Mouse (Mus musculus) forebrain, postnatal 0 days (tissue): ENCODE data around the gene Rad54l. TPM values are rescaled to one million over a fixed set of nuclear protein-coding genes. Genes with fewer than 3 reads are reported as not detected.

ENCODE experiments used
- ATAC-seq: fragments of 200-750 bp; cut with Nextera tagmentation; 2 replicates; pipeline ENCODE4 v1.8.0; 2017; ENCODE audit warnings: mild to moderate bottlenecking, moderate library complexity
- DNase-seq: peaks from one replicate; pipeline ENCODE4 v3.0.0-alpha.2; 2015
- H3K27ac ChIP-seq: fragments of 300-500 bp; sonication (generic); 2 replicates; pipeline ENCODE4 v1.5.1; 2014; ENCODE audit warnings: low read depth, mild to moderate bottlenecking, antibody characterized with exemption, low read length, moderate library complexity, mixed read lengths
- H3K27me3 ChIP-seq: fragments of 300-500 bp; sonication (generic); 2 replicates; pipeline ENCODE4 v1.6.1; 2014; ENCODE audit warnings: mild to moderate bottlenecking, low read length, mixed read lengths; ENCODE audit not compliant: insufficient read depth
- H3K36me3 ChIP-seq: fragments of 300-500 bp; sonication (generic); 2 replicates; pipeline ENCODE4 v1.6.1; 2014; ENCODE audit warnings: mild to moderate bottlenecking, moderate library complexity; ENCODE audit not compliant: insufficient read depth
- H3K4me1 ChIP-seq: fragments of 300-500 bp; sonication (generic); 2 replicates; pipeline ENCODE4 v1.6.1; 2014; ENCODE audit warnings: antibody characterized with exemption; ENCODE audit not compliant: insufficient read depth
- H3K4me2 ChIP-seq: fragments of 300-500 bp; sonication (generic); 2 replicates; pipeline ENCODE4 v1.6.1; 2014; ENCODE audit warnings: low read depth, mild to moderate bottlenecking, moderate library complexity
- H3K4me3 ChIP-seq: fragments of 300-500 bp; sonication (generic); 2 replicates; pipeline ENCODE4 v1.5.1; 2014; ENCODE audit warnings: low read depth, low read length, mixed read lengths
- H3K9ac ChIP-seq: fragments of 300-500 bp; sonication (generic); 2 replicates; pipeline ENCODE4 v1.6.1; 2014; ENCODE audit warnings: mild to moderate bottlenecking
- H3K9me3 ChIP-seq: fragments of 300-500 bp; sonication (generic); 2 replicates; pipeline ENCODE4 v1.6.1; 2016; ENCODE audit warnings: low read length
- CTCF ChIP-seq: sonication (generic); IDR thresholded peaks from 2 replicates; pipeline ENCODE4 v1.5.1; 2016; ENCODE audit warnings: antibody characterized with exemption, control low read depth, low read depth
- WGBS: fragments of 180-500 bp; shearing (Covaris S2); extraction: QIAGEN DNeasy Blood & Tissue Kit; methylation state at CpG from one replicate; pipeline ENCODE4 v1.1.7; 2014; 5-methylcytosine and 5-hydroxymethylcytosine counted together
- polyA plus RNA-seq: library from polyadenylated mRNA; unstranded; fragments of >200 nt; fragmentation: Nextera tagmentation; extraction: Ambion mirVana; gene quantifications from 2 replicates; pipeline ENCODE4 v1.2.1, GENCODE M21; 2015
- total RNA-seq: library from RNA; depleted of rRNA; stranded (reverse); fragments of >200 nt; gene quantifications from 2 replicates; pipeline ENCODE4 v1.2.3, GENCODE M21; 2014

Rad54l gene
- total and polyA plus RNA-seq, 2 experiments from 2014 or later, result 2.0 to 3.5 TPM

DNA sequence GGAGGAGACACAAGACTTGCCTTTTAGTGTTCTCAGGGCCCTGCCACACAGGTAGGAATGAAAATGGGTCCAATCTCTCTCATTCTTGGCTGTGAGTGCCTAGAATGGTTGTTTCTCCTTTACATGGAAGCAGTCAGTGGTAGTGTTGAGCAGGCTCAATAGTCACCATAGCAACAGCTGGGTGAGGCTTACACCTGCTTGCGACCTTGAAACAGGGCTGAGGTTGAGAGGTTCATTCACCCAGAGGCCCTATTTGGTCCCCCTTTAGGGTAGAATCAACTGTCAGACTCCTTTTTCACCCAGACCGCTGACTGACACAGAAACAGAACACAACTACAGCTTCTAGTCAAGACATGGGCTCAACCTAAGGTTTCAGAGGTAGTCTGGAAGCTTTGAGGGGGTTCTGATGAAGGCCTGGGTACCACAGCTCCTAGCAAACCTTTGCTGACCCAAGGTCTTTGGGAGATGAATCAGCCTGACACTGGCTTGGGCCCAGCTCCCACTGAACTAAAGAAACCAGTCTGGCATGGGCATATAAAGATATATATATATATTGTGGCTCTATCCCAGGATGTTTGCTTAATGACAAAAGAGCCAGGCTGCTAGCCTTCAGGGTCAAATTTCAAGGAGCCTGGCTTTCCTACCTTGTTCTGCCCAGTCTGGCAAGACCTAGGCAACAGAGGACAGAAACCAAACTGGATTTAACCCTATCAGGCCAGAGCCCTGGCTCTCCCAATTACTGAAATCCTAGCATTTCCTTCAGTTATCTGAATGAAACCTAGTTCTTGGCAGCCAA, 41.5 kb upstream of the Rad54l start:
- no peaks in the 10 kb centered on the region for H3K9me3 ChIP-seq
- 80% methylated on average over 2 of the region's 2 CpGs for WGBS
- ATAC-seq, result no peak

DNA sequence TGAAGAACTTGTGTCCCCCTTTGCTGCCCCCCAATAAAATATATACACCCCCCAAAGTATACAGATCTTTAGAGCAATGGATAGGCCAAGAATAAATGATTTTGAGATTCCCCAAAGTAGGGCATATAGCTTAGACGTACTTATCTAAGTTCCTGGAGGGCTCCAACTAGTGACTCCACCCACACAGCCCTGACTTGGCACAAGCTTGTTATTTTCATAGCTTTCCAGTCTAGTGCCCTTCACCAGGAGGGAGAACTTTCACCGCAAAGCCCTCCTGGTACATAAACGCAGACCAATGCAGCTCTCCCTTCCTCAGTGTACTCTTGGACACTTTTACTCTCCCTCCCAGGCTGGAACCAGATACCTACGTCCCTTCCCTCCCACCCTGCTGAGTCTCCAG, 38.7 kb upstream of the Rad54l start:
- WGBS, result 66% methylated on average over 4 of the region's 4 CpGs

More for the DNA sequence above, 41.5 kb upstream of the Rad54l start:
- no peak overlapping the region for H3K4me2 ChIP-seq
- no peak for DNase-seq
- H3K9ac ChIP-seq, result no peak overlapping the region
- no peaks in the 10 kb centered on the region for H3K4me1 ChIP-seq
- no peak overlapping the region for H3K27ac ChIP-seq
- no peaks in the 10 kb centered on the region for H3K27me3 ChIP-seq
- TF ChIP-seq CTCF, result no peak
- H3K4me3 ChIP-seq, result no peak overlapping the region
- no peaks in the 10 kb centered on the region for H3K36me3 ChIP-seq

DNA sequence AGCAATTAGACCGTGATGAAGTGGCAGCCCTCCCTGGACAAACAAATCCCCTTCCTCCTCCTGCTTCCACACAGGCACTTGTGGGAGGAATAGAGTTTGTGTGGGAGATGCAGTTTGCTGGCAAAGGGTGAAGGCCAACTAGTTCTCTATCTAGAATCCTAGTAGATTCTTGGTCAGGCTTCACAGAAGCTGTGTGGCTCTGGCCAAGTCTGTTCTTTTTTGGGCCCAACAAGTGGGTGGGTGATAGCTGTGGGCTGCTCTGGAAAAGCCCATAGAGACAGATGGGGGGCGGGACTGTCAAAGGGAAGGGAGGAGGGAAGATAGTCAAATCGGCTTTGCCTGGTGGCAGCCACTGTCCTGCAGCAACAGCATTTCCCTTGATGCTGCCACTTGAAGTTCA, 37.3 kb upstream of the Rad54l start:
- Histone ChIP-seq H3K9ac (no peak overlapping the region), H3K27me3 (no peaks in the 10 kb centered on the region), H3K4me2 (no peak overlapping the region), H3K36me3 (peaks cover 37% of the 10 kb centered on the region), H3K4me1 (no peaks in the 10 kb centered on the region), H3K27ac (peak overlapping the region; percentile 42; the same call in 1 of the 2 replicates), H3K4me3 (no peak overlapping the region), H3K9me3 (no peaks in the 10 kb centered on the region)
- no peak for TF ChIP-seq CTCF
- ATAC-seq, result peak; percentile 38
- 71% methylated on average over 3 of the region's 3 CpGs for WGBS
- peak; percentile 35 for DNase-seq

More for the DNA sequence above, 38.7 kb upstream of the Rad54l start:
- no peaks in the 10 kb centered on the region for H3K27me3 ChIP-seq
- H3K9me3 ChIP-seq, result no peaks in the 10 kb centered on the region
- no peaks in the 10 kb centered on the region for H3K4me1 ChIP-seq
- no peak overlapping the region for H3K4me3 ChIP-seq
- H3K27ac ChIP-seq, result no peak overlapping the region
- ATAC-seq (no peak), DNase-seq (no peak)
- no peak for TF ChIP-seq CTCF
- H3K4me2 ChIP-seq, result no peak overlapping the region
- no peak overlapping the region for H3K9ac ChIP-seq
- H3K36me3 ChIP-seq, result peaks cover 24% of the 10 kb centered on the region

DNA sequence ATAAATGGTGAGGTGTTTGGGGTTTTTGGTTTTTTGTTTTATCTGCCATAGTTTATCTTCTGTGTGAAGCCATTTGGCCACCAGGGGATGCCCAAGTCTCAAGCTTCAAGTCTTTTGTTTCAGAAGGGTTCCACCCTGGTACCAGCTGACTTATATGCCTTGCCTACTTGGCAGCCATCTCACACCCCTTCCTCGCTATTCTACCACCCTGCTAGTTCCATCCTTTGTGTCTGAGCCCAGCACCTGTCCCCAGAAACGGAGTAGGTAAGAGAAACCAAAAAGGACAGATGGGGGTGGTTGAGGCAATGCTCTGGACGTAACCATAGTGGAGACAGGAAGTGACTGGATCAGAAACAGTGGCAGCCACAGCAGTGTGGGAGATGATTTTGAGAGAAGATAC, 36.4 kb upstream of the Rad54l start:
- peak; percentile 89 for ATAC-seq
- Histone ChIP-seq H3K27ac (peak overlapping the region; percentile 42), H3K9ac (no peak overlapping the region), H3K4me2 (0 out of 2 replicates have a peak overlapping the region, but pooled peaks have one; percentile 8), H3K4me3 (no peak overlapping the region), H3K36me3 (peaks cover 45% of the 10 kb centered on the region), H3K4me1 (no peaks in the 10 kb centered on the region), H3K27me3 (no peaks in the 10 kb centered on the region), H3K9me3 (no peaks in the 10 kb centered on the region)
- TF ChIP-seq CTCF, result peak; percentile 79
- peak; percentile 78 for DNase-seq
- WGBS, result 51% methylated on average over 3 of the region's 3 CpGs

DNA sequence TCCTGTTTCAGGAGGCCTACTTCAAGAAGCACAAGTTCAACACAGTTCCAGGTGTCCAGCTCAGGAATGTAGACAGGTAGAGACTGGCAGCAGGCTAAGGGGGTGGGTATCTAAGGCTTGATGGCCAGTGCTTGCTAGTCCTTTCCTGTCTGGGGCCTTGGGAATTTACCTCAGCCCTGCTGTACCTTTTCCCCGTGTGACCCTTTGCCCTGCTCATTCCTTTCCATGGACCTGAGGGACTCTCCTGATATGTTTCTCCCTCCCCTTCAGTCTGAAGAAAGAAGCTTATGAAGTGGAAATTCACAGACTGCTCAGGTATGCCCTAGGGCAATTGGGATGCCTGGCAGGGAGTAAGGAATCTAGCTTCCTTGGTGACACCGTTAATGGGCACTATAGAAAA, 34.4 kb upstream of the Rad54l start:
- TF ChIP-seq CTCF, result no peak
- DNase-seq (no peak), ATAC-seq (no peak)
- no peaks in the 10 kb centered on the region for H3K27me3 ChIP-seq
- no peak overlapping the region for H3K27ac ChIP-seq
- no peaks in the 10 kb centered on the region for H3K4me1 ChIP-seq
- H3K9me3 ChIP-seq, result no peaks in the 10 kb centered on the region
- no peak overlapping the region for H3K4me2 ChIP-seq
- no peak overlapping the region for H3K4me3 ChIP-seq
- H3K9ac ChIP-seq, result no peak overlapping the region
- peaks cover 64% of the 10 kb centered on the region for H3K36me3 ChIP-seq
- 92% methylated on average over 2 of the region's 2 CpGs for WGBS

DNA sequence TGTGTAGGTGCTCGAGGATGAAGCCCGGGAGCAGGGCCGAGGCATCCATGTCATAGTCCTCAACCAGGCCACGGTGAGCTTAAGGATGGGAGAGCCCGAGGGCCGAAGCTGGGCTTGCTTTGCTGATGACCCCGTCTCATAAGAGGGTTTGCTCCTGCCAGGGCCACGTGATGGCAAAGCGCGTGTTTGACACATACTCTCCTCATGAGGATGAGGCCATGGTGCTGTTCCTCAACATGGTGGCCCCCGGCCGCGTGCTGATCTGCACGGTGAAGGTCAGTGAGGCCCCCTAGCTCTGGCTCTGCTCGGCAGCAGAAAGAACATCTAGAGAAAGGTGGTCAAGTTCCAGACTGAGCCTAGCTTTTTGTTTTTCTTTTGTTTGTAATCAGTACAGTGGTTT, 29.2 kb upstream of the Rad54l start:
- 95% methylated on average over 15 of the region's 15 CpGs for WGBS
- H3K36me3 ChIP-seq, result peaks cover 58% of the 10 kb centered on the region
- H3K4me3 ChIP-seq, result no peak overlapping the region
- H3K4me2 ChIP-seq, result no peak overlapping the region
- H3K27ac ChIP-seq, result no peak overlapping the region
- no peak for TF ChIP-seq CTCF
- ATAC-seq (no peak), DNase-seq (no peak)
- no peaks in the 10 kb centered on the region for H3K9me3 ChIP-seq
- no peaks in the 10 kb centered on the region for H3K27me3 ChIP-seq
- H3K4me1 ChIP-seq, result peaks cover 4% of the 10 kb centered on the region; the same call in 1 of the 2 replicates
- no peak overlapping the region for H3K9ac ChIP-seq

DNA sequence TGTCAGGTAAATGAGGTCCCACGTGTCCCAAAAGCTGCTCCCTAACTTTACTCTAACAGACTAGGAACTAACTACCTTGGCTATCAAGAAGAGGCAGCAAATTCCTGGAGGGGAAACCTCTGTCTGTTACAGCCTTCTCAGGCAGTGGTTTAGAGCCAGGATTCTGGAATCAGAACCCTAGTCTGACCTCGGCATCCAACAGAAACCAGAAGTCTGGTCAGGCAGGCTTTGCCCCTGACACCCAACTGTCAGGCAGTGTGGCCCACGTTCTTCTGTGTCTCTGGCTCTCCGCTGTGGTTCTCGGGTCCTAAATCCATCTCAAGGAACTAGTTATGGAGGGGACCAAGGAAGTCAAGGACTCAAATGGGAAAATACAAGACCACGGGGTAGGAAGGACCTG, 27.7 kb upstream of the Rad54l start, which contains the start of gene Lurap1:
Lurap1 (minus strand) TSS at position 101 of the 400 bp plus-strand sequence.
- Histone ChIP-seq H3K9ac (peak within 1 kb of the TSS; percentile 93), H3K27ac (peak within 1 kb of the TSS; percentile 89), H3K4me2 (peak within 1 kb of the TSS; percentile 66), H3K36me3 (peaks cover 45% of the 10 kb centered on the region), H3K4me3 (peak within 1 kb of the TSS; percentile 80), H3K27me3 (no peaks in the 10 kb centered on the region), H3K9me3 (no peaks in the 10 kb centered on the region), H3K4me1 (peaks cover 4% of the 10 kb centered on the region; the same call in 1 of the 2 replicates)
- WGBS, result 73% methylated on average over 6 of the region's 6 CpGs
- no peak for ATAC-seq
- no peak for DNase-seq
- no peak for TF ChIP-seq CTCF
